Mouse (Mus musculus) embryonic fibroblast, embryonic 13.5 days (primary cell): ENCODE measurements at regions not wholly inside any gene's neighbourhood (a gene's known extent, or its start where the extent isn't known, plus 50 kb on each side); places are given as distances from the start of the nearest gene placed in this dataset.

ENCODE experiments used
- CTCF ChIP-seq: IDR thresholded peaks from 2 replicates; pipeline ENCODE4 v1.5.1; 2011; ENCODE audit warnings: mild to moderate bottlenecking, control low read depth, low read length, moderate library complexity, borderline replicate concordance; ENCODE audit not compliant: insufficient read depth
- POLR2A ChIP-seq: IDR thresholded peaks from 2 replicates; pipeline ENCODE4 v1.6.1; 2011; ENCODE audit warnings: low read depth, mild to moderate bottlenecking, control low read depth, low read length, moderate library complexity

GRCm38 (mm10) chr15:67743332-67743731 is 1242.6 kb upstream of the Lrrc6 start:
- TF ChIP-seq CTCF (no peak), POLR2A (no peak)
